Mouse (Mus musculus) heart, postnatal 0 days (tissue): ENCODE data around the gene Cxcl12.

Experiments used
- CTCF ChIP-seq: IDR thresholded peaks from 2 replicates; pipeline ENCODE4 v1.5.1; 2016; ENCODE audit warnings: antibody characterized with exemption, control low read depth, low read depth
- EP300 ChIP-seq: IDR thresholded peaks from 2 replicates; pipeline ENCODE4 v1.6.1; 2016; ENCODE audit warnings: antibody characterized with exemption, low read depth

- no peak for TF ChIP-seq CTCF
- TF ChIP-seq EP300: no peak
These were observed 957 bp upstream of the Cxcl12 start for GRCm38 (mm10) chr6:117167426-117167730.
